Mouse (Mus musculus): ENCODE data around the gene Ddx54. TPM values are rescaled to one million over a fixed set of nuclear protein-coding genes. Genes with fewer than 3 reads are reported as not detected.
A peak's percentile ranks its signal among the peaks of the same experiment; 100 is the strongest.

Ddx54 gene
- polyA plus RNA-seq, 1 experiment from 2014 or later: 37.2 TPM

DNA sequence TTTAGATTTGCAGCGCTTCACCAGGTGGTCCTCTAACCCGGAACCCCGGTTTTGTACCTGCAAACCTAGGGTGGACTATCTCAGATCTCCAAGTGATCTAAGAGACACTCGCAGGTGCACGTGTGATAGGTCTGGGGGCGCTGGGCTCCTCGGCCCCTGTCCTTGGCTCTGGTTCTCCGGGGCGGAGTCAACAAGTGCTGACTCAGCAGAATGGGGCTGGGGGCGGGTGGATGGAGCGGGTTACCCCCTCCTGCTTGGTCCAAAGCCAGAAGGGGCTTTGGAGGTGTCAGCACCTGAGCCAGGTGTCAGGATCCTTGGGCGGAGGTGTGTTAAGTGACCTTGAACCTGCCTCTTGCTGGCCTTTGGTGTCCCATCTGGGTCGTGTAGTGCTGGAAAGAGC is 37.4 kb downstream of the Ddx54 start:
- TF ChIP-seq CTCF (IDR thresholded peaks at IDR 0.05; ENCODE audit: low read depth): no peak
- 17% methylated on average over 13 of the region's 13 CpGs for WGBS
- no peak for DNase-seq
- H3K36me3 ChIP-seq (ENCODE audit: insufficient read depth): no peaks in the 10 kb centered on the region
- no peaks in the 10 kb centered on the region for H3K9me3 ChIP-seq (ENCODE audit: low read depth, low read length)
- H3K4me2 ChIP-seq: no peak overlapping the region
- peaks cover 3% of the 10 kb centered on the region; the same call in 1 of the 2 replicates for H3K4me1 ChIP-seq (ENCODE audit: insufficient read depth)
- H3K27me3 ChIP-seq (ENCODE audit: insufficient read depth, low read length): peaks cover 30% of the 10 kb centered on the region
- no peak overlapping the region for H3K4me3 ChIP-seq (ENCODE audit: low read depth, low read length)
- ATAC-seq (ENCODE audit: insufficient read depth): no peak
- no peak overlapping the region for H3K9ac ChIP-seq
- H3K27ac ChIP-seq (ENCODE audit: low read depth): no peak overlapping the region

DNA sequence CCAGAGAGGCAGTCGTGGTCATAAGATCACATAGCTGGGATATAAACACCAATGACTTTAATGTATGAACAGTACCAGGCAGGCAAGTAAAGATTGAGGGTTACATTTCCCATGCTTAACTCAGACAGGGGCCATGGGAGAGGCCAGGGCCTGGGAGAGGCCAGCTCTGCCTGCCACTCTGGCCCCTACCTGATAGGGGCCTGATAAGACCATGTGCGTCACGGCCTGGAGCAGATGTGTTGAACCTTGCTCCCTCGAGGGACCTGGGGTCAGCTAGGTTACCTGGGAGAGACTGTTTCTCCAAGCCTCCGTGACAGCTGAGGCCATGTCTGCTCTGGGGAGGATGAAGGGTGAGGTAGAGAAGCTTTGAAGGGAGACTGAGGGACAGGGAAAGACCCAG is 38.7 kb downstream of the Ddx54 start:
- no peak for TF ChIP-seq CTCF (IDR thresholded peaks at IDR 0.05; ENCODE audit: low read depth)
- H3K27ac ChIP-seq (ENCODE audit: low read depth): no peak overlapping the region
- H3K4me2 ChIP-seq: no peak overlapping the region
- 23% methylated on average over 5 of the region's 5 CpGs for WGBS
- DNase-seq: no peak
- H3K4me3 ChIP-seq (ENCODE audit: low read depth, low read length): no peak overlapping the region
- H3K9ac ChIP-seq: no peak overlapping the region
- peaks cover 3% of the 10 kb centered on the region; the same call in 1 of the 2 replicates for H3K4me1 ChIP-seq (ENCODE audit: insufficient read depth)
- no peaks in the 10 kb centered on the region for H3K36me3 ChIP-seq (ENCODE audit: insufficient read depth)
- H3K27me3 ChIP-seq (ENCODE audit: insufficient read depth, low read length): peaks cover 30% of the 10 kb centered on the region
- H3K9me3 ChIP-seq (ENCODE audit: low read depth, low read length): no peaks in the 10 kb centered on the region
- no peak for ATAC-seq (ENCODE audit: insufficient read depth)

DNA sequence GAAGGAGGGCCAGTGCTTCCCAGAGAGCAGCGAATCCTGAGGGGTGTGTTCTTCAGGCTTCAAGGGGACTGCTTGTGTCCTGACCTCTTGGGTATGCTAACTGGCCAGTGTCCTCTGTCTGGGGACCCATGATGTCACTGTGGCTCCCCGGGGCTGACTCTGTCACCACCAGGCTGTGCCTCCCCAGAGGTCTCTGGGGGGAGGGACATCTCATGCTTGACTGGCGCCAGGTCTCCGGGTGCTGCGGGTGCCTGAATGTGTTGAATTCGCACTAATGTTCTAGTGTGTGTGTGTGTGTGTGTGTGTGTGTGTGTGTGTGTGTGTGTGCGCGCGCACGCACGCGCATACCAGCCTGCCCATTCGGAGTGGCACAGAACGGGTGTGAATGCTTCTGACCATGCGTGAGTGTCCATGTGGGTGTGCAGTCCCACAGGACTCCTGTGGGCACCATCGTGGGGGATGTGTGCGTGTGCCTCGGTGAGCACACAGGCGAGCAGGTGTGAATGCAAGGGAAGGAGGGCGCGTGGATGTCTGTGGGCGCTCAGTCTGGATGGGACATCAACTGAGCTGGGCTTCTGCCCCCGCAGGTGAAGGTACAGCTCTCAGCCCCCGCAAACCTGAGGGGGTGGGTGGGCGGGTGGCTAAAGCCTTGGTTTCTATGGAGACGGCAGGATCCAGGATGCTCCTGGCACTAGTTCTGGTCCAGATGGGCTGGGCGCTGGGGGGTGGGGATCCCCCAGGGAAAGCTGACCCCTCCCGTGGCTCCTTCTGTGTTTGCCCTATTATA is 40.6 kb downstream of the Ddx54 start:
- Histone ChIP-seq H3K36me3 (ENCODE audit: insufficient read depth) (no peaks in the 10 kb centered on the region), H3K27ac (ENCODE audit: low read depth) (no peak overlapping the region), H3K4me3 (ENCODE audit: low read depth, low read length) (no peak overlapping the region), H3K27me3 (ENCODE audit: insufficient read depth, low read length) (peaks cover 24% of the 10 kb centered on the region), H3K4me2 (no peak overlapping the region), H3K9ac (no peak overlapping the region), H3K4me1 (ENCODE audit: insufficient read depth) (peaks cover 3% of the 10 kb centered on the region; the same call in 1 of the 2 replicates), H3K9me3 (ENCODE audit: low read depth, low read length) (no peaks in the 10 kb centered on the region)
- DNase-seq (no peak), ATAC-seq (ENCODE audit: insufficient read depth) (no peak)
- 78% methylated on average over 27 of the region's 28 CpGs for WGBS
- TF ChIP-seq CTCF (IDR thresholded peaks at IDR 0.05; ENCODE audit: low read depth): no peak

GRCm38 (mm10) chr5:120653873-120654272 is 41.3 kb downstream of the Ddx54 start:
- ATAC-seq (ENCODE audit: insufficient read depth) (no peak), DNase-seq (no peak)
- H3K27ac ChIP-seq (ENCODE audit: low read depth): no peak overlapping the region
- H3K4me1 ChIP-seq (ENCODE audit: insufficient read depth): no peaks in the 10 kb centered on the region
- no peak for TF ChIP-seq CTCF (IDR thresholded peaks at IDR 0.05; ENCODE audit: low read depth)
- H3K9me3 ChIP-seq (ENCODE audit: low read depth, low read length): no peaks in the 10 kb centered on the region
- H3K4me2 ChIP-seq: no peak overlapping the region
- 90% methylated on average over 2 of the region's 2 CpGs for WGBS
- no peak overlapping the region for H3K9ac ChIP-seq
- no peak overlapping the region for H3K4me3 ChIP-seq (ENCODE audit: low read depth, low read length)
- no peaks in the 10 kb centered on the region for H3K36me3 ChIP-seq (ENCODE audit: insufficient read depth)
- H3K27me3 ChIP-seq (ENCODE audit: insufficient read depth, low read length): peaks cover 17% of the 10 kb centered on the region

GRCm38 (mm10) chr5:120656281-120656751 is 43.8 kb downstream of the Ddx54 start:
- Histone ChIP-seq H3K4me3 (ENCODE audit: low read depth, low read length) (no peak overlapping the region), H3K4me1 (ENCODE audit: insufficient read depth) (no peaks in the 10 kb centered on the region), H3K36me3 (ENCODE audit: insufficient read depth) (no peaks in the 10 kb centered on the region), H3K9ac (no peak overlapping the region), H3K9me3 (ENCODE audit: low read depth, low read length) (no peaks in the 10 kb centered on the region), H3K27me3 (ENCODE audit: insufficient read depth, low read length) (no peaks in the 10 kb centered on the region; the same call in 1 of the 2 replicates), H3K27ac (ENCODE audit: low read depth) (no peak overlapping the region), H3K4me2 (no peak overlapping the region)
- peak; percentile 30 for DNase-seq
- 61% methylated on average over 12 of the region's 12 CpGs for WGBS
- no peak for ATAC-seq (ENCODE audit: insufficient read depth)
- TF ChIP-seq CTCF (IDR thresholded peaks at IDR 0.05; ENCODE audit: low read depth): no peak

DNA sequence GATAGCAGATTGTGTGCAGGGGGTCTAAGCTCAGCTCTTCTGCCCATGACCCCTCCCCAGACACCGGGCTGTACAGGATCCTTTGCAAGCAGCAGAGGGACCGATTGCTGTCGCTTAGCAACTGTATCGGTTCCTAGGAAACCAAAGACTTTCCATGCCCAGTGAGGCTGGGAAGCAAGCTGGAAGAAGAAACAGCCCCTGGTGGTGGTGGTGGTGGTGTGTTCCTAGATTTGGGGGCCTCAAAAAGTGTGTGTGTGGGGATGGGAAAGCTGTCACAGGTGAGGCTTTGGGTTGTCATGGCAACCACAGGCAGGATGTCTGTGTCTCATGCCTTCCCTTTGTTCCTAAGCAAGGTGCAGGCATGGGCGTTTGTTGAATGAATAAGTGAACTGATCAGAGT is 48.3 kb downstream of the Ddx54 start:
- H3K9me3 ChIP-seq (ENCODE audit: low read depth, low read length): no peaks in the 10 kb centered on the region
- DNase-seq (no peak), ATAC-seq (ENCODE audit: insufficient read depth) (no peak)
- no peak overlapping the region for H3K27ac ChIP-seq (ENCODE audit: low read depth)
- no peaks in the 10 kb centered on the region; the same call in 1 of the 2 replicates for H3K27me3 ChIP-seq (ENCODE audit: insufficient read depth, low read length)
- no peaks in the 10 kb centered on the region for H3K36me3 ChIP-seq (ENCODE audit: insufficient read depth)
- no peak for TF ChIP-seq CTCF (IDR thresholded peaks at IDR 0.05; ENCODE audit: low read depth)
- H3K4me3 ChIP-seq (ENCODE audit: low read depth, low read length): no peak overlapping the region
- H3K4me2 ChIP-seq: no peak overlapping the region
- 36% methylated on average over 5 of the region's 5 CpGs for WGBS
- no peak overlapping the region for H3K9ac ChIP-seq
- H3K4me1 ChIP-seq (ENCODE audit: insufficient read depth): no peaks in the 10 kb centered on the region

- no peak for DNase-seq
- no peak overlapping the region for H3K4me2 ChIP-seq
- no peak for TF ChIP-seq CTCF (IDR thresholded peaks at IDR 0.05; ENCODE audit: low read depth)
- peaks cover 3% of the 10 kb centered on the region; the same call in 1 of the 2 replicates for H3K27me3 ChIP-seq (ENCODE audit: insufficient read depth, low read length)
- no peak overlapping the region for H3K9ac ChIP-seq
- no peaks in the 10 kb centered on the region for H3K9me3 ChIP-seq (ENCODE audit: low read depth, low read length)
- no peak overlapping the region for H3K27ac ChIP-seq (ENCODE audit: low read depth)
- no peak overlapping the region for H3K4me3 ChIP-seq (ENCODE audit: low read depth, low read length)
- WGBS: 45% methylated on average over 2 of the region's 2 CpGs
- no peak for ATAC-seq (ENCODE audit: insufficient read depth)
- no peaks in the 10 kb centered on the region for H3K4me1 ChIP-seq (ENCODE audit: insufficient read depth)
- no peaks in the 10 kb centered on the region for H3K36me3 ChIP-seq (ENCODE audit: insufficient read depth)
Observed at GRCm38 (mm10) chr5:120664888-120665287, 52.3 kb downstream of the Ddx54 start.

Measured in lung, embryonic 14.5 days (tissue).